Mouse (Mus musculus): ENCODE results near the gene Ttyh1. TPM values are rescaled to one million over a fixed set of nuclear protein-coding genes. Genes with fewer than 3 reads are reported as not detected.

The Ttyh1 gene
- 137 and 141 TPM in 2 replicates for polyA plus RNA-seq (2015; fragmentation: Nextera tagmentation; extraction: Ambion mirVana)

DNA sequence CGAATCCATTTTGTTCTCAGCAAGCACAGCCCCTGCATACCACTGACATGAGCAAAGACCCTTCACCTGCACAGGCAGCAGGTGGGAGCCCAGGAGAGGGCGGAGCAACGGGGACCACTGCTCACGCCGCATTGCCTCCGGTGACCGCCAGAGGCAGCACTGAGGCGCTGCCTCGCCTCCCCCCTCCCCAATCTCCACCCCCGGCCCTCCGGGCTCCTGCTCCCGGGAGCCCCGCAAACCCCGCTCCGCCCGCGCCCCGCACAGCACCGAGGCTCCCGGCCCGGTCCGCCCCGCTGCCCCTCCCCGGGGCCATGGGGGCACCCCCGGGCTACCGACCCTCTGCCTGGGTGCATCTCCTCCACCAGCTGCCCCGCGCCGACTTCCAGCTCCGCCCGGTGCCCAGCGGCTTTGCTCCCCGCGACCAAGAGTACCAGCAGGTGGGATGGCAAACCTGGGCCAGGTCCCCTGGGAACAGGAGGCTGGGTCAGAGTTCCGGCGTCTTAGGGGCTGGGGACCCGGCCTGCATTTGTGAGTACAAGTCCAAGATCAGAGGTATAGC, at the start of gene Ttyh1:
Ttyh1 (plus strand) TSS at position 65 of the 559 bp plus-strand sequence.
- Histone ChIP-seq H3K36me3 (no peaks in the 10 kb centered on the region), H3K9me3 (no peaks in the 10 kb centered on the region), H3K27me3 (no peaks in the 10 kb centered on the region), H3K4me1 (replicated peaks) (peaks cover 64% of the 10 kb centered on the region), H3K27ac (replicated peaks) (peak within 1 kb of the TSS; percentile 90), H3K4me3 (peak within 1 kb of the TSS; percentile 70), H3K4me2 (peak within 1 kb of the TSS; percentile 74), H3K9ac (peak within 1 kb of the TSS; percentile 92)
- whole genome bisulfite sequencing, result 1% methylated on average over 37 of the region's 37 CpGs
- no peak for ATAC-seq (ENCODE audit: low read depth)

DNA sequence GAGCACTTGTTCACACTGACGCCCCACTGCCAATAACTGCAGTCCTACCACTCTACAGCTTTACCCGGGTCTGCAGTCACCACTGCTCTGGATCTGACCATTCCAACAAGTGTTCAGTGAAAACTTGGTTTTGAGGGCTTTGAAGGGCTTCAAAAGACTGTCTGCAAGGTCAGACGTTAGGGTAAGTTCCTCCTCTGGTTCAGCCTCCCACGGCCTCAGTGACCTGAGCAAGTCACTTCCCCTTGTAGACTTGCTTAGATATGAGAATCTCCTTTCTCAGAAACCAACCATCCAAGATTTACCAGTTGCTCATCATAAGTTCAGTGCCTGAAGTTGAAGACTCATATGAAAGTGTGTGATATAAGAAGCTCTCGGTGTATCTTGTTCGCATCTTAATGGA, 48.1 kb upstream of the Ttyh1 start:
- no peak for ATAC-seq (ENCODE audit: low read depth)
- Histone ChIP-seq H3K36me3 (no peaks in the 10 kb centered on the region), H3K9ac (no peak overlapping the region), H3K27ac (replicated peaks) (no peak overlapping the region), H3K27me3 (no peaks in the 10 kb centered on the region), H3K9me3 (no peaks in the 10 kb centered on the region), H3K4me1 (replicated peaks) (no peaks in the 10 kb centered on the region), H3K4me3 (no peak overlapping the region), H3K4me2 (no peak overlapping the region)
- WGBS, result 87% methylated on average over 6 of the region's 6 CpGs

DNA sequence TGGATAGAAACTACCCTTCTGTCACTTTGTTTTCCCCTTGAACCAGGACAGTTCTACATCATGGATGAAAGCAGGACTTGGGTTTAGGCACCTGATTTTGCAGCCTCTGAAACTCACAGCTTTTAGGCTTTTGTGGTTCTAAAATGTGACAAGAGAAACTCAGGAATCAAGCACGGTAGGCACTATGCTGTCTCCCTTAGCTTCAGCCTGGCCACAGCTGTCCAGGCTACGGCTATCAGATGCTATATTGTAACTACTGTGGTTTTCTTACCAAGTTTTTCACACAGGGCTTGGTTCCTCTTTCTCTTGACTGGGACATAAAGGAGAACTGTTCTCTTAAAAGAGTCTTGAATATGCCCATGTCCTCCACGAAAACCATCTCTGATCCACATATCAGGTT, 46.1 kb upstream of the Ttyh1 start:
- Histone ChIP-seq H3K4me1 (replicated peaks) (no peaks in the 10 kb centered on the region), H3K27me3 (no peaks in the 10 kb centered on the region), H3K4me2 (no peak overlapping the region), H3K4me3 (no peak overlapping the region), H3K9me3 (no peaks in the 10 kb centered on the region), H3K9ac (no peak overlapping the region), H3K36me3 (no peaks in the 10 kb centered on the region), H3K27ac (replicated peaks) (no peak overlapping the region)
- no peak for ATAC-seq (ENCODE audit: low read depth)
- 81% methylated on average over 3 of the region's 3 CpGs for WGBS

DNA sequence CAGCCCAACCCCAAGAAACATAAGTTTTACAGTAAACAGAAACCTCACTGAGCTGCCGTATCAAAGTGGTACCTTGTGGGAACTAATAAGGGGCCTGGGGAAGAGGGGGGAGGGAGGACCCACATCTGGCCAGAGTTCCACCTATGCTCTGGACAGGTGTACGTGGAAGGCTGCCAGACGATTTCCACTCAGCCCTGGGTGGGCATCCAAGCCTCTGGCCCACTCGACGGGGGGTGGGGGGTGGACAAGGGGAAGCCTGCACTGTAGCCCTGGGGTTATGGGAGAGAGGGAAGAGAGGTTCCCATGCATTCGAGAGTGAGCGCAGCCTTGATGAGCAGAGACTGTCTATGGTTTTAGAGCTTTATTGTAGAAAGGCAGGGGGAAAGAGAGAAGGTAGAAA, 39.7 kb upstream of the Ttyh1 start:
- WGBS, result 80% methylated on average over 7 of the region's 7 CpGs
- ATAC-seq (ENCODE audit: low read depth), result no peak
- H3K27ac ChIP-seq (replicated peaks), result no peak overlapping the region

DNA sequence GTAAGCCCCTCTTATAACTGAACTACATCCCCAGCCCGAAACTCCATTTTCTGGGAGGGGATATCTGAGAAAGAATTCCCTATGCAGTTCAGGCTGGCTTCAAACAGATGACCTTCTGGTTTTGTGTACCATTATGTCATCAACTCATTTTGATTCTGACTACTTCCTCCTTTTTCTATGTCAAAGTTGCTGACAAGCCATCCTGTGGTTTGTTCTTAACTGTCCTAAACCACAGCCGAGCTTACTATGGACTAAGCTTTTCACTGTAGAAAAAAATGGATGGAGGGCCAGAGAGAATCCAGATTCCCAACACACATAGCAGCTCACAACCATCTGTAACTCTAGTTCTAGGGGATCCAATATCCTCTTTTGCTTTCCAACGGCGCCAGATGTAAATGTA, 38.7 kb upstream of the Ttyh1 start:
- no peaks in the 10 kb centered on the region for H3K9me3 ChIP-seq
- H3K4me3 ChIP-seq, result no peak overlapping the region
- no peak overlapping the region for H3K27ac ChIP-seq (replicated peaks)
- no peak overlapping the region for H3K4me2 ChIP-seq
- no peaks in the 10 kb centered on the region for H3K27me3 ChIP-seq
- 89% methylated on average over 4 of the region's 4 CpGs for WGBS
- no peaks in the 10 kb centered on the region for H3K4me1 ChIP-seq (replicated peaks)
- ATAC-seq (ENCODE audit: low read depth), result no peak
- no peaks in the 10 kb centered on the region for H3K36me3 ChIP-seq
- no peak overlapping the region for H3K9ac ChIP-seq

More for the DNA sequence above, 39.7 kb upstream of the Ttyh1 start:
- Histone ChIP-seq H3K9me3 (no peaks in the 10 kb centered on the region), H3K4me2 (no peak overlapping the region), H3K9ac (no peak overlapping the region), H3K36me3 (no peaks in the 10 kb centered on the region), H3K4me3 (no peak overlapping the region), H3K4me1 (replicated peaks) (no peaks in the 10 kb centered on the region), H3K27me3 (no peaks in the 10 kb centered on the region)

DNA sequence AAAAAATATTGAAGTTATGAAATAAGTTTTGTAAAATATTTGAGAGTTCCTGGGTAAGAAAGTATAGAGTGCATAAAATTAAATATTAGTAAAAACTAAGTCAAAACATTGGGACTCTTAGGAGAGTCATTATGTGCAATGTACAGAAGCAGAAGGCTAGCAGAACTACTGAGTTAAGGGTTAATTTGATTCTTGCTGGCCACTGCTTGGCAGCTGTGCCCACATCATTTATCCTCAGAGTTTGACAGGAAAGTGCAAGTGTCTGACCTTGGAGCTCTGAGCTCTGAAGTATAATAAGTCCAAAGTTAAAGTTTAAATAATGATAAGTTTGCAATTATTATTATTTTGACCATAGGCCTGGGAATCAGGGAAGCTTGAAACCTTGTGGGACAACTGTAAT, 37.5 kb upstream of the Ttyh1 start:
- Histone ChIP-seq H3K36me3 (no peaks in the 10 kb centered on the region), H3K4me3 (no peak overlapping the region), H3K27ac (replicated peaks) (no peak overlapping the region), H3K9me3 (no peaks in the 10 kb centered on the region), H3K27me3 (no peaks in the 10 kb centered on the region), H3K4me1 (replicated peaks) (no peaks in the 10 kb centered on the region), H3K4me2 (no peak overlapping the region), H3K9ac (no peak overlapping the region)
- ATAC-seq (ENCODE audit: low read depth), result no peak

DNA sequence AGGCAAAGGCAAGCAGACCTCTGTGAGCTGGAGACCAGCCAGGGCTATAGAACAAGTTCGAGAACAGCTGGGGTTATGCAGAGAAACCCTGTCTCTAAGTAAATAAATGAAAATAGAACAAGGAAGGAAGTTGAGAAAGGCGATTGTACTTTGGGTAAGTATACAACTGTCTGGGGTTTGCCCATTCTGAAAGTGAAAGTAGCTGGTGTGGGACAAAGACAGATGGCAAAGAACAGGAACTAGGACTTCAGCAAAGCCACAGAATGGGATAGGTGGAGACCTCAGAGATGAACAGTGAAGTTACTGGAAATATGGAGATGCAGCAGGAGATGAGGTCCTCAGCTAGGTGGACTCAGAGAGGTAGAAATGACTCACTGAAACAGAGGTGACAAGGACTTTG, 36.4 kb upstream of the Ttyh1 start:
- no peaks in the 10 kb centered on the region for H3K9me3 ChIP-seq
- no peak overlapping the region for H3K27ac ChIP-seq (replicated peaks)
- no peak for ATAC-seq (ENCODE audit: low read depth)
- H3K27me3 ChIP-seq, result no peaks in the 10 kb centered on the region
- no peak overlapping the region for H3K4me3 ChIP-seq
- H3K36me3 ChIP-seq, result no peaks in the 10 kb centered on the region
- 63% methylated on average over 2 of the region's 2 CpGs for WGBS
- H3K4me1 ChIP-seq (replicated peaks), result no peaks in the 10 kb centered on the region
- H3K4me2 ChIP-seq, result no peak overlapping the region
- H3K9ac ChIP-seq, result no peak overlapping the region

DNA sequence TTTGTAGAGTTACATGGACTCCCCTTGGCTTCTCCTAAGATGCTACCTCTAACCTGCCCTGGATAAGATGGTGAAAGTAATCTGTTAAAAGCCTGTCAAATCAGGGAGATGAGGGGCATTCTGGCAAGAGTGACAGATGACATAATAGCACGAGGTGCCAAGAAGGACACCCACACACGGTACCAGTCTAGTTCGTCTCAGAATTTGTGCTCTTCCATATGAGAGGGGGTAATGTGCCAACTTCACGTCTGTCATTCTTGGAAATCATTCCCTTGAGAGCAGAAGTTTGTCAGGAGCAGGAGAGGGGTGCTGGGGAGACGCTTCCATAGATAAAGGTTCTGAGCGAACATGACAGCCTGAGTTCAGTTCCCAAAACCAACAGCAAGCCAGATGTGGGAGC, 35.0 kb upstream of the Ttyh1 start:
- Histone ChIP-seq H3K9ac (no peak overlapping the region), H3K4me3 (no peak overlapping the region), H3K36me3 (no peaks in the 10 kb centered on the region), H3K27me3 (no peaks in the 10 kb centered on the region), H3K9me3 (no peaks in the 10 kb centered on the region), H3K4me1 (replicated peaks) (no peaks in the 10 kb centered on the region), H3K4me2 (no peak overlapping the region), H3K27ac (replicated peaks) (no peak overlapping the region)
- no peak for ATAC-seq (ENCODE audit: low read depth)
- 82% methylated on average over 6 of the region's 6 CpGs for WGBS

DNA sequence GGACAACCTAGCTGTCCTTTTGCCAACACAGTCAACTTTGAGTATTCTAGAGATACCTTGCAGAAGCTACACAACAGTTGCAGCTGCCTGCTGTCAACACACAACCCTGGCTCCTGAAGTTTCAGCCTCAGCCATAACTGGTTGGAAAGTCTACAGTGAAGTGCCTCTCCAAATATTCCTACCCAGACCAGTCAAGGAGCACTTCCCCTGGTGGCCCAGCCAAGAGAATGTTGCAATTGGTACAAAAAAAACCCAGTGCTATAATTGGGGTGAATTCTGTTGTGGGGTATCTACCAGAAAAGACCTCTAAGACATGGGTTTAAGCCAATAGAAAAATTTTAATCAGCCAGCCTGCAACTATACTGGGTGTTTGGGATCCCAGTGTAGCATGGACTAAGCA, 33.6 kb upstream of the Ttyh1 start:
- H3K27me3 ChIP-seq, result no peaks in the 10 kb centered on the region
- no peak for ATAC-seq (ENCODE audit: low read depth)
- H3K9ac ChIP-seq, result no peak overlapping the region
- no peaks in the 10 kb centered on the region for H3K4me1 ChIP-seq (replicated peaks)
- H3K4me2 ChIP-seq, result no peak overlapping the region
- no peaks in the 10 kb centered on the region for H3K36me3 ChIP-seq
- no peak overlapping the region for H3K4me3 ChIP-seq
- no peak overlapping the region for H3K27ac ChIP-seq (replicated peaks)
- no peaks in the 10 kb centered on the region for H3K9me3 ChIP-seq

DNA sequence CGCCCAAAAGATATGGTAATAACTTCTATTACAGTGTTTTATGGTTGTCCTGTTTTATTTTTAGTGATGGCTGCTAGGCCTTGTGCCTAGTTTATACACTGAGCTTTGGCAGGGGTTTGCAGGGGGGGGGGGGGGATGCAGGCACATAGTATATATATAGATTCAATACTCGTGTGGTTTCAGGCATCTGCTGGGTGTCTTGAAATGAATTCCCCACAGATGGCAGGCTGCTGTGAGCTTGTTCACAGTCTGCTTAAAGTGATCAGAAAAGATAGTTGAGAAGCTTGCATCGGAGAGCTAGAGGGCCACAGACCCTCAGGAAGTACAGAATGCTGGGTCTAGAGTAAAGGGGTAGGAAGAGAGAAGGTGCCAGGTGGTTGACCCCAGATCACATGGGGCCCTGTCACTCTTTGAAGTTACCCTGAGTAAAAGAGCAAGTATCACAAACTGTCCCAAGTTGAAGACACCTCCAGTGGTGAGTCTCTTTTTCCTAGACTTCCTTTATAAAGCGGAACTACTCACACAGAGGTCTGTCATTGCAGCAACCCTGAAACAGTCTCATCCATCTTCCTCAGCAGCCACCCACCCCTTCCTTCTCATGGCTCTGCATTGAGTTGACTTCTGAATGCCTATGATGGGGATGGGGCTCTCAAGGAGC, 31.8 kb upstream of the Ttyh1 start:
- Histone ChIP-seq H3K9ac (no peak overlapping the region), H3K9me3 (no peaks in the 10 kb centered on the region), H3K4me3 (no peak overlapping the region), H3K4me2 (no peak overlapping the region), H3K36me3 (no peaks in the 10 kb centered on the region), H3K4me1 (replicated peaks) (no peaks in the 10 kb centered on the region), H3K27ac (replicated peaks) (no peak overlapping the region), H3K27me3 (no peaks in the 10 kb centered on the region)
- no peak for ATAC-seq (ENCODE audit: low read depth)
- WGBS, result 89% methylated on average over 4 of the region's 4 CpGs

DNA sequence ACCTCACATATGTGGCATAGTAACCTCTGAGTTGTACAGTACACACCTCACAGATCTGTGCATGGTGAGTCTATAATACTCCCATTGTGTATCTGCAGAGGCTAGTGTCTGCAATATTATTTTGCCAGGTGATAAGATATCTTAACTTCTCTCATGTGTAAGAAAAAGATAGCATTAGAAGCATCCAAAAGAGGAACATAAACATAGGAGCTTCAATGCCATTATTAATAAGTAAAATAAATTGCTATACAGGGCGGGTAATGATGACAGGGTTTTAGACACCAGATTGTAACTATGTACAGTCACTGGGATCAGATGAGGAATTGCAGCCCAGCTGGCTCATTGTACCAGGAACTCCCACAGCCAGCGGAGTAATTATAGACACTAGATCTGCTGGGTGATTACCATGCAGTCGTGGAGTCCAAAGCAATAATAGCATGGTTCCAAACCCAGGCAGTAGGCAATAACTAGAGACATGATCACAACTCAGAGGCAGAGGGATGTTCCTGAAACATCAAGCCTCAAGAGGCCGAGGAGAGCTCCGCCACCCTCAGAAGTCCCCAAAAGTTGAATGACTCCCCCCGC, 31.2 kb upstream of the Ttyh1 start:
- no peaks in the 10 kb centered on the region for H3K36me3 ChIP-seq
- no peaks in the 10 kb centered on the region for H3K4me1 ChIP-seq (replicated peaks)
- no peak overlapping the region for H3K4me2 ChIP-seq
- H3K27ac ChIP-seq (replicated peaks), result no peak overlapping the region
- no peaks in the 10 kb centered on the region for H3K27me3 ChIP-seq
- no peak for ATAC-seq (ENCODE audit: low read depth)
- H3K4me3 ChIP-seq, result no peak overlapping the region
- H3K9ac ChIP-seq, result no peak overlapping the region
- no peaks in the 10 kb centered on the region for H3K9me3 ChIP-seq
- WGBS, result 78% methylated on average over 6 of the region's 6 CpGs

DNA sequence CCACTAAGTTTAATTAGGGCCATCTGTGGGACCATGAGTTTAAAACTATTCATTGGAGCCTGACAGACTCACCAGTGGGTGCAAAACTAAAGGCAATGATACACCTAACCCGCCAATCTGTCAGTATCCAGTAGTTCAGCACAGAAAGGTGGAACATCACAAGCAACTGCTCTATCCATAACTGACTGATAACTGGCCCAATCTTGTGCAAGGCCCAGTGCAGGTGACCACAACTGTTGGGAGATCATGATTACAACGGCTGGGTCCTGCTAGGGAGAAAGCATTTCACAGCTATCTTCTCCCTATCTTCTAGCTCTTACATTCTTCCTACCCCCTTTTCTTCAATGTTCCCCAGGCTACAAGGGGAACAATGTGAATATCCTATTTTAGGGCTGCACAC, 30.5 kb upstream of the Ttyh1 start:
- no peak for ATAC-seq (ENCODE audit: low read depth)
- H3K4me3 ChIP-seq, result no peak overlapping the region
- H3K36me3 ChIP-seq, result no peaks in the 10 kb centered on the region
- no peaks in the 10 kb centered on the region for H3K4me1 ChIP-seq (replicated peaks)
- WGBS, result 83% methylated on average over 2 of the region's 2 CpGs
- H3K9ac ChIP-seq, result no peak overlapping the region
- no peaks in the 10 kb centered on the region for H3K27me3 ChIP-seq
- H3K27ac ChIP-seq (replicated peaks), result no peak overlapping the region
- H3K4me2 ChIP-seq, result no peak overlapping the region
- H3K9me3 ChIP-seq, result no peaks in the 10 kb centered on the region

DNA sequence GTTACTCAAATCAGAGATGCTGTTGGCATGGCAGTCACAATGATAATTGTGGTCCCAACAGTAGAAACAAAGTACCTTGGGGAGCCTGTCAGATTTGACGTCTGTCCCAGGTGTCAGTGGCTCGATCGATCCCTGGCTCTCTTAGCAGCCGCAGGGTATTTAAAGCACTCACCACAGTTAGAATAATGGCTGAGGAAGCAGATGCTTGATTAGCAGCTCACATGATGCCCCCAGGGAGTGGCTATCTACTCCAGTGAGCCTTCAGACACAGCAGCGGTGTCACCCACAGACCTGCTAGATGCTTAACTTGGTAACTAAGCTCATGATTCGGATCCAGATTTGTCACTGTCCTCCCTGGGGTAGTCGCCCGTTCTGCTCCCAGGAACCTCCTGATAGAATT, 28.0 kb upstream of the Ttyh1 start:
- H3K4me1 ChIP-seq (replicated peaks), result no peaks in the 10 kb centered on the region
- 48% methylated on average over 8 of the region's 8 CpGs for WGBS
- H3K9ac ChIP-seq, result no peak overlapping the region
- no peaks in the 10 kb centered on the region for H3K27me3 ChIP-seq
- no peaks in the 10 kb centered on the region for H3K36me3 ChIP-seq
- no peak overlapping the region for H3K4me2 ChIP-seq
- no peak for ATAC-seq (ENCODE audit: low read depth)
- no peak overlapping the region for H3K27ac ChIP-seq (replicated peaks)
- H3K9me3 ChIP-seq, result no peaks in the 10 kb centered on the region
- H3K4me3 ChIP-seq, result no peak overlapping the region

Measured in neural tube, embryonic 13.5 days (tissue).